Mouse (Mus musculus) G1E (cell line): ENCODE measurements around the gene Pdgfb.

ENCODE experiments used
- CTCF ChIP-seq: IDR thresholded peaks from 2 replicates; pipeline ENCODE4 v1.5.1; 2012; ENCODE audit warnings: low read depth, low read length, inconsistent platforms, mixed read lengths
- GATA1 ChIP-seq: IDR thresholded peaks from 2 replicates; pipeline ENCODE4 v1.6.1; 2012; ENCODE audit warnings: borderline replicate concordance, low read length, inconsistent platforms, mixed read lengths

GRCm38 (mm10) chr15:80008461-80008860 lies 6.3 kb downstream of the Pdgfb start:
- TF ChIP-seq CTCF (no peak), GATA1 (no peak)
